ENCODE assay signal across 8 mouse cellular contexts in the genomic region with DNA sequence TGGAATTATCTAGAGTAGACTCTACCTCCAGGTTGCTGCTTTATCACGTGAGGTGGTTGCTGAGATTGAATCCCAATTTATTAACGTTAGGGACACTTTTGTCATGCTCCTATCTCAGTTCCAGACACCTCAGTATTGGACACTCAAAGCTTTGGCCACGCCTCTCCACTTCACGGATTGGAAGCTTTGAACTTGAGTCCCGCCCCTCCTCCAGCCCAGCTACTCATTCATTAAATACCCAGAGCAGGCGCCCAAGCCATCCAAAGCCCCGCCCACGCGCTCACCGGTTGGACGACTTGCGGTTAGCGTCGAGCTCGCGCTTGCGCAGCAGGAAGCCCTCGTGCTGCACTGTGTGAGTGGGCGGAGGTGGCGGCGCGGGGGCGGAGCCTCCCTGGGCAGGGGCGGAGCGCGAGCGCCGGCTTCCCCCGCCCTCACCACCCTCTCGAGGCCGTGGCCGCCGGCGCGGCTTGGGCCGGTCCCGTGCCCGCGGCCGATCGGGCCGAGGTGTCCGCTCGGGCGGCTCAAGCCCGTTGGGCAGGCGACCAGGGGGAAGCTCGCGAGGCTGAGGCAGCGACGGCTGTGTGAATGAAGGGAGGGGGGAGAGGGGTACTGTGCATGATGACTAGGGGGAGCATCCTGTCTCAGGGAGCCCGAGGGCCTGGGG. TPM values are rescaled to one million over a fixed set of nuclear protein-coding genes. Genes with fewer than 3 reads are reported as not detected.
DNase-seq lines count a peak whose midpoint lies in the region; ATAC-seq lines count a peak whose summit lies in the region.

No protein-coding gene starts in this region.

- H3K4me2 ChIP-seq in hindbrain, embryonic 15.5 days: peak overlapping the region; percentile 78

- peaks cover 58% of the 10 kb centered on the region for H3K27me3 ChIP-seq in hindbrain, embryonic 15.5 days

- peaks cover 13% of the 10 kb centered on the region for H3K4me1 ChIP-seq in hindbrain, embryonic 15.5 days (replicated peaks)

- 0 out of 2 replicates have a peak overlapping the region, but pooled peaks have one; percentile 25 for H3K27ac ChIP-seq in hindbrain, embryonic 15.5 days (replicated peaks)

- peak overlapping the region; percentile 48 for H3K4me3 ChIP-seq in hindbrain, embryonic 15.5 days

- H3K9ac ChIP-seq in hindbrain, embryonic 15.5 days: peak overlapping the region; percentile 63

- DNase-seq in T-cell, adult 2 months (ENCODE audit: low spot score): peak; percentile 94
- peak; percentile 98 to 99 for DNase-seq in cerebellum, postnatal 36 days
- DNase-seq in frontal cortex, postnatal 36 days (ENCODE audit: low spot score in 2 of 2): peak; percentile 96 to 99
- DNase-seq in left cerebral cortex, adult 11 months (ENCODE audit: low spot score): peak; percentile 99
- DNase-seq in lung, postnatal 4 days: peak; percentile 99 to 100
- peak; percentile 98 for DNase-seq in right cerebral cortex, adult 18-20 months
- peak; percentile 93 for DNase-seq in urinary bladder, postnatal 10 days (ENCODE audit: low spot score)

- no peaks in the 10 kb centered on the region for H3K36me3 ChIP-seq in hindbrain, embryonic 15.5 days

- WGBS in hindbrain, embryonic 15.5 days: under 1% methylated on average over 52 of the region's 52 CpGs

- peak; percentile 94 for ATAC-seq in hindbrain, embryonic 15.5 days (ENCODE audit: low FRiP score, low read depth)

- H3K9me3 ChIP-seq in hindbrain, embryonic 15.5 days: no peaks in the 10 kb centered on the region

RNA-seq across cellular contexts. Expression of gene Gm20479, which starts 4.2 kb away (rescaled TPM):
- not detected in 2 replicates for polyA plus RNA-seq in hindbrain, embryonic 15.5 days (2015; fragmentation: Nextera tagmentation; extraction: Ambion mirVana)

RNA-seq across cellular contexts. Expression of gene Shkbp1, which starts 5.6 kb away (rescaled TPM):
- polyA plus RNA-seq in hindbrain, embryonic 15.5 days (2015; fragmentation: Nextera tagmentation; extraction: Ambion mirVana): 42.8 and 46.6 TPM in 2 replicates

RNA-seq across cellular contexts. Expression of gene Ltbp4, which starts 23.9 kb away (rescaled TPM):
- 12.9 and 13.9 TPM in 2 replicates for polyA plus RNA-seq in hindbrain, embryonic 15.5 days (2015; fragmentation: Nextera tagmentation; extraction: Ambion mirVana)

Comparison
In these comparisons a context has a peak if more than half of its experiments do, and no peak if none do; other contexts are left out.
1. Peak in every context shown above with its lines: DNase-seq, ATAC-seq, H3K4me3 ChIP-seq and H3K27ac ChIP-seq.